Mouse (Mus musculus): ENCODE data around the gene Ddrgk1. TPM values are rescaled to one million over a fixed set of nuclear protein-coding genes. Genes with fewer than 3 reads are reported as not detected.

Gene Ddrgk1
- total RNA-seq (2012; rRNA removed) (72.7 and 77.9 TPM in 2 replicates), total RNA-seq (2014; rRNA removed) (50.4 and 51.7 TPM in 2 replicates), polyA plus RNA-seq (2012; ENCODE audit: insufficient read length, low read depth) (93.1 and 114 TPM in 2 replicates)

GRCm38 (mm10) chr2:130664102-130664701 is at the start of gene Ddrgk1:
TSS of gene Ddrgk1 (minus strand) at chr2:130664659.
- DNase-seq (ENCODE audit: extremely low read depth), result peak; percentile 97
- peaks cover 16 to 33% of the 10 kb centered on the region in 2 experiments for H3K36me3 ChIP-seq (replicated peaks in 1 of 2; ENCODE audit: control insufficient read depth in 1 of 2, insufficient read depth in 1 of 2, low read length in 1 of 2)
- in situ Hi-C loops (cut with MboI; ENCODE audit: low pct_ligation_motif_present, low pct_unique_long_range_greater_than_20kb, low sequenced_read_pairs) (no loop called here), dilution Hi-C loops (cut with MboI; ENCODE audit: extremely low pct_ligation_motif_present, extremely low pct_unique_long_range_greater_than_20kb, low sequenced_read_pairs) (no loop called here)
- peak within 1 kb of the TSS; percentile 66 to 69 (median 68) for H3K4me3 ChIP-seq (replicated peaks in 1 of 3; ENCODE audit: low read depth in 2 of 3, low read length in 2 of 3, poor library complexity in 1 of 3)
- peak within 1 kb of the TSS; percentile 78 for H3K9ac ChIP-seq (ENCODE audit: insufficient read depth, low read depth)
- no peaks in the 10 kb centered on the region for H3K9me3 ChIP-seq (replicated peaks; ENCODE audit: low read length)
- TF ChIP-seq RCOR1 (conservative IDR thresholded peaks at IDR 0.05; ENCODE audit: low read depth, low read length) (no peak), ELF1 (IDR thresholded peaks at IDR 0.05; ENCODE audit: low read depth, low read length) (peak; percentile 35; the same call in 1 of the 2 replicates), POLR2AphosphoS2 (IDR thresholded peaks at IDR 0.05; ENCODE audit: low read depth, low read length) (0 out of 2 replicates have a peak, but pooled peaks have one; percentile 76), ZMIZ1 (IDR thresholded peaks at IDR 0.05; ENCODE audit: low read depth, low read length) (peak; percentile 74; the same call in 1 of the 2 replicates), CTCF (conservative IDR thresholded peaks at IDR 0.05 in 1 of 2, IDR thresholded peaks at IDR 0.05 in 1 of 2; ENCODE audit: low read depth in 2 of 2, low read length in 2 of 2) (peak in 1 of 2 experiments; percentile 29; a peak in 1 of 4 replicates), TBP (conservative IDR thresholded peaks at IDR 0.05; ENCODE audit: low read depth, low read length) (0 out of 2 replicates have a peak, but pooled peaks have one; percentile 42), POLR2A (IDR thresholded peaks at IDR 0.05; ENCODE audit: low read depth, low read length) (peak; percentile 94), JUN (IDR thresholded peaks at IDR 0.05; ENCODE audit: insufficient read depth, low read depth, low read length) (no peak), EP300 (IDR thresholded peaks at IDR 0.05; ENCODE audit: low read length) (no peak), MYC (IDR thresholded peaks at IDR 0.05; ENCODE audit: low read depth, low read length) (peak; percentile 61), TCF12 (IDR thresholded peaks at IDR 0.05; ENCODE audit: low read depth, low read length) (peak; percentile 45; the same call in 1 of the 2 replicates), MAX (IDR thresholded peaks at IDR 0.05; ENCODE audit: low read length) (no peak), USF2 (conservative IDR thresholded peaks at IDR 0.05; ENCODE audit: low read depth, low read length) (no peak), CHD2 (IDR thresholded peaks at IDR 0.05; ENCODE audit: low read length) (no peak), NRF1 (IDR thresholded peaks at IDR 0.05; ENCODE audit: low read depth, low read length) (peak; percentile 94), UBTF (IDR thresholded peaks at IDR 0.05; ENCODE audit: low read depth, low read length) (no peak), MAZ (IDR thresholded peaks at IDR 0.05; ENCODE audit: low read depth, low read length) (no peak), HCFC1 (IDR thresholded peaks at IDR 0.05; ENCODE audit: low read depth, low read length) (peak; percentile 69), IRF4 (IDR thresholded peaks at IDR 0.05; ENCODE audit: low read depth, low read length) (no peak), KAT2A (IDR thresholded peaks at IDR 0.05; ENCODE audit: insufficient replicate concordance, low read length) (no peak), E2F4 (IDR thresholded peaks at IDR 0.05; ENCODE audit: insufficient replicate concordance, low read depth, low read length) (peak; percentile 81; the same call in 1 of the 2 replicates), NELFE (IDR thresholded peaks at IDR 0.05; ENCODE audit: low read depth, low read length) (peak; percentile 94), SIN3A (IDR thresholded peaks at IDR 0.05; ENCODE audit: low read length) (peak; percentile 82)
- H3K4me1 ChIP-seq (ENCODE audit: control insufficient read depth in 1 of 2, insufficient read depth in 2 of 2), result peaks cover 4 to 46% of the 10 kb centered on the region in 2 experiments; a peak in 3 of 4 replicates
- H3K4me2 ChIP-seq (ENCODE audit: insufficient read depth, low read depth, poor library complexity, severe bottlenecking), result peak within 1 kb of the TSS; percentile 88
- H3K27me3 ChIP-seq (replicated peaks), result no peaks in the 10 kb centered on the region
- H3K27ac ChIP-seq (ENCODE audit: insufficient read depth, low read depth), result peak within 1 kb of the TSS; percentile 87
- H3K79me2 ChIP-seq (replicated peaks; ENCODE audit: control insufficient read depth, extremely low read depth, insufficient read depth, poor library complexity, severe bottlenecking), result peaks cover 18% of the 10 kb centered on the region
